Mouse (Mus musculus): Measurements from ENCODE around the gene Sphk2.
"Not testable (repeated sequence)": the region's sequence is repeated elsewhere in the genome, so short reads cannot be mapped to it uniquely, and the experiment has no call there.

Sphk2 gene

GRCm38 (mm10) chr7:45693921-45694591 lies 23.7 kb downstream of the Sphk2 start, which contains the start of gene Sec1:
TSS of gene Sec1 (minus strand) at chr7:45694402.
- no peak for DNase-seq (ENCODE audit: extremely low spot score)

- no peak for DNase-seq (ENCODE audit: extremely low spot score)
These were observed 25.4 kb downstream of the Sphk2 start for GRCm38 (mm10) chr7:45692364-45692763.

GRCm38 (mm10) chr7:45689800-45690199 lies 28.0 kb downstream of the Sphk2 start:
- no peak for DNase-seq (ENCODE audit: extremely low spot score)

GRCm38 (mm10) chr7:45689099-45689498 lies 28.7 kb downstream of the Sphk2 start:
- DNase-seq (ENCODE audit: extremely low spot score) = no peak

GRCm38 (mm10) chr7:45686841-45687240 lies 31.0 kb downstream of the Sphk2 start:
- DNase-seq (ENCODE audit: extremely low spot score) = no peak

- no peak for DNase-seq (ENCODE audit: extremely low spot score)
These were observed 32.0 kb downstream of the Sphk2 start for GRCm38 (mm10) chr7:45685811-45686210.

- DNase-seq (ENCODE audit: extremely low spot score) = no peak
These were observed 34.3 kb downstream of the Sphk2 start, which contains the start of gene Ntn5 for GRCm38 (mm10) chr7:45683396-45684050. TSS of gene Ntn5 (plus strand) at chr7:45684022.

- DNase-seq (ENCODE audit: extremely low spot score) = peak; percentile 89
These were observed 35.4 kb downstream of the Sphk2 start for GRCm38 (mm10) chr7:45682144-45683126.

GRCm38 (mm10) chr7:45681046-45681736 lies 36.6 kb downstream of the Sphk2 start:
- no peak for DNase-seq (ENCODE audit: extremely low spot score)

- DNase-seq (ENCODE audit: extremely low spot score) = no peak
These were observed 37.7 kb downstream of the Sphk2 start for GRCm38 (mm10) chr7:45679966-45680621.

- DNase-seq (ENCODE audit: extremely low spot score) = no peak
These were observed 39.3 kb downstream of the Sphk2 start for GRCm38 (mm10) chr7:45678513-45678912.

- DNase-seq (ENCODE audit: extremely low spot score) = no peak
These were observed 40.0 kb downstream of the Sphk2 start for GRCm38 (mm10) chr7:45677627-45678295.

- DNase-seq (ENCODE audit: extremely low spot score) = no peak
These were observed 48.9 kb downstream of the Sphk2 start for GRCm38 (mm10) chr7:45668921-45669320.

- DNase-seq (ENCODE audit: extremely low spot score) = no peak
These were observed 50.0 kb downstream of the Sphk2 start for GRCm38 (mm10) chr7:45667761-45668160.

GRCm38 (mm10) chr7:45666161-45666560 lies 51.6 kb downstream of the Sphk2 start, which contains the start of gene Fut2:
TSS of gene Fut2 (minus strand) at chr7:45666394.
- no peak for DNase-seq (ENCODE audit: extremely low spot score)

GRCm38 (mm10) chr7:45665303-45666138 lies 52.3 kb downstream of the Sphk2 start:
- DNase-seq (ENCODE audit: extremely low spot score) = no peak

- not testable (repeated sequence) for DNase-seq (ENCODE audit: extremely low spot score)
These were observed 56.1 kb downstream of the Sphk2 start for GRCm38 (mm10) chr7:45661702-45662101.

- no peak for DNase-seq (ENCODE audit: extremely low spot score)
These were observed 56.9 kb downstream of the Sphk2 start for GRCm38 (mm10) chr7:45660746-45661478.
